ENCODE assay signal across 30 mouse cellular contexts in the genomic region with DNA sequence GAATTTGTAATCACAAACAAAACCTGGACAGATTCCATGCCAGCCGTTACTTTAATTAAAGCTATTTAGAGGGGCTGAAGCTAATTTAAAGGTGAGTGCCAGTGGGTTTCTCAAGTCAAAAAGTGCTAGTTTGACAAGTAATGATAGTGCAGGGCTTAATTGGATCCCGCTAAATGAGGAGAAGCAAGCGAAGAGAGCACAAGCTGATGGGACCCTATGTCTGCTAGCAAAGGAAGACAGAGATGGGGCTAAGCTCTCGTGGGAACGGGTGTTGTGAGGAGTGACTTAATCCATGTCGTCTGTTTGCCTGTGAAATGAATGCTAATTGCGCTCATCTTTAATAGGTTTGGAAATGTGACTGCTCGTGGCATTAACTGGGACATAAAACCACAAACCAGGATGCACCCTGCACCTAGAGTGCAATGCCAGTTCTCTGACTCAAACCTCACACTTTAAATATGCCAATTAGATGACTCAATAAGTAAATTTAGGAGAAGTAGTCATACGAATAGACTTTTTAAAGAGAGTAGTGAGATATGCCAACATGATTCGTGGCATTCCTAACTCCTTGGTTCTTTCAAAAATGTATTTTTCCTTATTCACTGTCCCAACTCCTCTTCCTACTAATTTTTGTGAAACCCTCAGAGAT.
DNase-seq lines count a peak whose midpoint lies in the region; ATAC-seq and TF ChIP-seq lines count a peak whose summit lies in the region.
"Had no signal": no experiment of that assay in that cellular context is flagged by ENCODE, and none has a peak within 500 bp of the region (broad histone marks: within the 10 kb centered on the region; RNA-seq: fewer than 3 reads in every experiment).

No protein-coding gene starts in this region.

- no peak overlapping the region for H3K9ac ChIP-seq in forebrain, postnatal 0 days
- no peak overlapping the region for H3K9ac ChIP-seq in forebrain, embryonic 12.5 days
- H3K9ac ChIP-seq in midbrain, postnatal 0 days (replicated peaks; ENCODE audit: low read length, poor library complexity, severe bottlenecking): no peak overlapping the region
- H3K9ac ChIP-seq: embryonic facial prominence, embryonic 15.5 days; heart, embryonic 12.5 days; hindbrain, embryonic 14.5 days; limb, embryonic 15.5 days; liver, embryonic 13.5 days; neural tube, embryonic 15.5 days had no signal

- H3K4me1 ChIP-seq in forebrain, postnatal 0 days (ENCODE audit: insufficient read depth): no peaks in the 10 kb centered on the region
- no peaks in the 10 kb centered on the region; the same call in 1 of the 2 replicates for H3K4me1 ChIP-seq in forebrain, embryonic 12.5 days
- H3K4me1 ChIP-seq in midbrain, postnatal 0 days (ENCODE audit: insufficient read depth, low read length): no peaks in the 10 kb centered on the region
- no peaks in the 10 kb centered on the region for H3K4me1 ChIP-seq in midbrain, embryonic 10.5 days
- H3K4me1 ChIP-seq in limb, embryonic 10.5 days: no peaks in the 10 kb centered on the region
- H3K4me1 ChIP-seq: embryonic facial prominence, embryonic 10.5 days; embryonic facial prominence, embryonic 15.5 days; liver, embryonic 13.5 days; neural tube, embryonic 15.5 days had no signal

- no peak overlapping the region for H3K4me2 ChIP-seq in forebrain, postnatal 0 days (ENCODE audit: low read depth)
- H3K4me2 ChIP-seq in forebrain, embryonic 12.5 days: no peak overlapping the region
- no peak overlapping the region for H3K4me2 ChIP-seq in midbrain, postnatal 0 days (ENCODE audit: low read depth, low read length, poor library complexity, severe bottlenecking)
- H3K4me2 ChIP-seq: embryonic facial prominence, embryonic 15.5 days; heart, embryonic 12.5 days; hindbrain, embryonic 14.5 days; limb, embryonic 15.5 days; liver, embryonic 13.5 days; neural tube, embryonic 15.5 days had no signal

- peak; percentile 25 for DNase-seq in forebrain, postnatal 0 days
- peak; percentile 19 for DNase-seq in midbrain, postnatal 0 days (ENCODE audit: low spot score)
- no peak for DNase-seq in midbrain, embryonic 10.5 days (ENCODE audit: low spot score)
- peak; percentile 77 for DNase-seq in brain, embryonic 14.5 days (ENCODE audit: low read depth)
- no peak for DNase-seq in limb, embryonic 10.5 days (ENCODE audit: low spot score)
- no peak for DNase-seq in embryo, embryonic 9.5 days (ENCODE audit: extremely low spot score)
- DNase-seq: adrenal gland, postnatal 25 days; B cell, adult 2 months; cerebellum, adult 2 months; cerebellum, postnatal 14 days; heart, adult 2 months; heart, postnatal 4 days; kidney, adult 11 months; kidney, postnatal 14 days; layer of hippocampus, postnatal 36 days; left cerebral cortex, postnatal 4 days; liver, embryonic 13.5 days; lung, adult 2 months; lung, postnatal 10 days; midbrain, embryonic 14.5 days; retina, postnatal 1 day had no signal

- H3K36me3 ChIP-seq in forebrain, postnatal 0 days (ENCODE audit: insufficient read depth): no peaks in the 10 kb centered on the region
- H3K36me3 ChIP-seq in forebrain, embryonic 12.5 days (replicated peaks): no peaks in the 10 kb centered on the region
- no peaks in the 10 kb centered on the region for H3K36me3 ChIP-seq in midbrain, postnatal 0 days (ENCODE audit: insufficient read depth, low read length)
- H3K36me3 ChIP-seq in midbrain, embryonic 10.5 days: no peaks in the 10 kb centered on the region
- no peaks in the 10 kb centered on the region for H3K36me3 ChIP-seq in limb, embryonic 10.5 days
- H3K36me3 ChIP-seq: embryonic facial prominence, embryonic 10.5 days; embryonic facial prominence, embryonic 15.5 days; heart, embryonic 12.5 days; limb, embryonic 15.5 days; liver, embryonic 13.5 days; neural tube, embryonic 15.5 days had no signal

- H3K4me3 ChIP-seq in forebrain, postnatal 0 days (ENCODE audit: low read depth, low read length): no peak overlapping the region
- no peak overlapping the region for H3K4me3 ChIP-seq in forebrain, embryonic 12.5 days (replicated peaks)
- H3K4me3 ChIP-seq in midbrain, postnatal 0 days (ENCODE audit: low read depth, low read length): no peak overlapping the region
- H3K4me3 ChIP-seq in midbrain, embryonic 10.5 days: no peak overlapping the region
- H3K4me3 ChIP-seq in limb, embryonic 10.5 days: no peak overlapping the region
- H3K4me3 ChIP-seq: embryonic facial prominence, embryonic 10.5 days; embryonic facial prominence, embryonic 15.5 days; heart, adult 2 months; heart, embryonic 12.5 days; limb, embryonic 15.5 days; liver, embryonic 13.5 days; neural tube, embryonic 15.5 days had no signal

- no peak for ATAC-seq in forebrain, postnatal 0 days
- ATAC-seq in forebrain, embryonic 12.5 days (ENCODE audit: low FRiP score): no peak
- no peak for ATAC-seq in midbrain, postnatal 0 days (ENCODE audit: low FRiP score)
- ATAC-seq: inflammation-experienced regulatory T-cells, adult 6 months had no signal

- WGBS in forebrain, postnatal 0 days: 40% methylated on average over 10 of the region's 10 CpGs
- 66% methylated on average over 10 of the region's 10 CpGs for WGBS in forebrain, embryonic 12.5 days
- WGBS in midbrain, postnatal 0 days: 60% methylated on average over 10 of the region's 10 CpGs
- 79% methylated on average over 10 of the region's 10 CpGs for WGBS in midbrain, embryonic 10.5 days
- WGBS in limb, embryonic 10.5 days: 83% methylated on average over 10 of the region's 10 CpGs

- H3K27me3 ChIP-seq in forebrain, postnatal 0 days (ENCODE audit: insufficient read depth, low read length): no peaks in the 10 kb centered on the region
- no peaks in the 10 kb centered on the region for H3K27me3 ChIP-seq in forebrain, embryonic 12.5 days
- H3K27me3 ChIP-seq in midbrain, postnatal 0 days (ENCODE audit: insufficient read depth, low read length): no peaks in the 10 kb centered on the region
- H3K27me3 ChIP-seq in midbrain, embryonic 10.5 days (ENCODE audit: low read depth, poor library complexity, severe bottlenecking): no peaks in the 10 kb centered on the region
- H3K27me3 ChIP-seq in limb, embryonic 10.5 days (ENCODE audit: low read depth, poor library complexity, severe bottlenecking): no peaks in the 10 kb centered on the region
- H3K27me3 ChIP-seq: embryonic facial prominence, embryonic 15.5 days; heart, embryonic 12.5 days; limb, embryonic 15.5 days; liver, embryonic 13.5 days; neural tube, embryonic 15.5 days had no signal

- H3K9me3 ChIP-seq in forebrain, postnatal 0 days (ENCODE audit: low read length): no peaks in the 10 kb centered on the region
- H3K9me3 ChIP-seq in forebrain, embryonic 12.5 days: no peaks in the 10 kb centered on the region
- H3K9me3 ChIP-seq in midbrain, postnatal 0 days (ENCODE audit: low read length): no peaks in the 10 kb centered on the region
- H3K9me3 ChIP-seq in midbrain, embryonic 10.5 days (replicated peaks): no peaks in the 10 kb centered on the region
- no peaks in the 10 kb centered on the region for H3K9me3 ChIP-seq in limb, embryonic 10.5 days (replicated peaks)
- H3K9me3 ChIP-seq: embryonic facial prominence, embryonic 10.5 days; embryonic facial prominence, embryonic 15.5 days; heart, embryonic 12.5 days; limb, embryonic 15.5 days; liver, embryonic 13.5 days; neural tube, embryonic 15.5 days had no signal

- TF ChIP-seq CTCF in forebrain, postnatal 0 days (IDR thresholded peaks at IDR 0.05; ENCODE audit: low read depth): no peak
- TF ChIP-seq CTCF in midbrain, postnatal 0 days (IDR thresholded peaks at IDR 0.05): no peak
- TF ChIP-seq CTCF in brain, embryonic 14.5 days (IDR thresholded peaks at IDR 0.05; ENCODE audit: borderline replicate concordance, extremely low read depth, insufficient read depth, insufficient read length): no peak

- no peak for TF ChIP-seq POLR2A in brain, embryonic 14.5 days (IDR thresholded peaks at IDR 0.05; ENCODE audit: borderline replicate concordance, extremely low read depth, insufficient read depth, insufficient read length, poor library complexity, severe bottlenecking)

- H3K27ac ChIP-seq in forebrain, postnatal 0 days (ENCODE audit: low read depth, low read length): no peak overlapping the region
- no peak overlapping the region for H3K27ac ChIP-seq in forebrain, embryonic 12.5 days
- H3K27ac ChIP-seq in midbrain, postnatal 0 days (ENCODE audit: low read depth, low read length): no peak overlapping the region
- no peak overlapping the region for H3K27ac ChIP-seq in midbrain, embryonic 10.5 days (replicated peaks)
- H3K27ac ChIP-seq in limb, embryonic 10.5 days: no peak overlapping the region
- H3K27ac ChIP-seq: embryonic facial prominence, embryonic 10.5 days; embryonic facial prominence, embryonic 15.5 days; heart, adult 2 months; hindbrain, embryonic 14.5 days; limb, embryonic 15.5 days; liver, embryonic 13.5 days; macrophage; neural tube, embryonic 15.5 days had no signal

Comparison
In these comparisons a context has a peak if more than half of its experiments do, and no peak if none do; other contexts are left out.
1. DNase-seq: peak in forebrain, postnatal 0 days (single experiment), midbrain, postnatal 0 days (single experiment) and brain, embryonic 14.5 days (single experiment); none in midbrain, embryonic 10.5 days (single experiment), limb, embryonic 10.5 days (single experiment) and embryo, embryonic 9.5 days (single experiment).